Mouse (Mus musculus) intestine, embryonic 16.5 days (tissue): ENCODE data around the gene Cxcl5. TPM values are rescaled to one million over a fixed set of nuclear protein-coding genes. Genes with fewer than 3 reads are reported as not detected.
A peak's percentile ranks its signal among the peaks of the same experiment; 100 is the strongest.
"Not testable (repeated sequence)": the region's sequence is repeated elsewhere in the genome, so short reads cannot be mapped to it uniquely, and the experiment has no call there.

ENCODE experiments used
- ATAC-seq: fragments of 200-750 bp; cut with Nextera tagmentation; 2 replicates; pipeline ENCODE4 v1.8.0; 2017; ENCODE audit warnings: moderate TSS enrichment, moderate library complexity
- H3K27ac ChIP-seq: fragments of 300-500 bp; sonication (generic); 2 replicates; pipeline ENCODE4 v1.5.1; 2014; ENCODE audit warnings: mild to moderate bottlenecking, low read length
- H3K27me3 ChIP-seq: fragments of 300-500 bp; sonication (generic); replicated peaks from 2 replicates; pipeline ENCODE4 v1.6.1; 2014; ENCODE audit warnings: low read length, control low read depth, mixed read lengths; ENCODE audit not compliant: control insufficient read depth, insufficient read depth
- H3K36me3 ChIP-seq: fragments of 300-500 bp; sonication (generic); 2 replicates; pipeline ENCODE4 v1.6.1; 2014; ENCODE audit warnings: low read length, control low read depth; ENCODE audit not compliant: control insufficient read depth, insufficient read depth
- H3K4me1 ChIP-seq: fragments of 300-500 bp; sonication (generic); 2 replicates; pipeline ENCODE4 v1.6.1; 2014; ENCODE audit warnings: low read length, control low read depth, mixed read lengths; ENCODE audit not compliant: control insufficient read depth, insufficient read depth
- H3K4me2 ChIP-seq: fragments of 300-500 bp; sonication (generic); 2 replicates; pipeline ENCODE4 v1.6.1; 2014; ENCODE audit warnings: low read depth, low read length, control low read depth
- H3K4me3 ChIP-seq: fragments of 300-500 bp; sonication (generic); 2 replicates; pipeline ENCODE4 v1.5.1; 2014; ENCODE audit warnings: mild to moderate bottlenecking, low read length
- H3K9ac ChIP-seq: fragments of 300-500 bp; sonication (generic); 2 replicates; pipeline ENCODE4 v1.6.1; 2014; ENCODE audit warnings: low read depth, low read length
- H3K9me3 ChIP-seq: fragments of 300-500 bp; sonication (generic); 2 replicates; pipeline ENCODE4 v1.6.1; 2016; ENCODE audit warnings: low read length, control low read depth; ENCODE audit not compliant: control insufficient read depth
- WGBS: fragments of 180-500 bp; shearing (Covaris S2); extraction: QIAGEN DNeasy Blood & Tissue Kit; methylation state at CpG from one replicate; pipeline ENCODE4 v1.1.7; 2014; 5-methylcytosine and 5-hydroxymethylcytosine counted together
- polyA plus RNA-seq: library from polyadenylated mRNA; unstranded; fragments of >200 nt; fragmentation: Nextera tagmentation; extraction: Ambion mirVana; gene quantifications from 2 replicates; pipeline ENCODE4 v1.2.1, GENCODE M21; 2015

The Cxcl5 gene
- polyA plus RNA-seq, 1 experiment from 2014 or later: 0.44 TPM

- Histone ChIP-seq H3K4me2 (no peak overlapping the region), H3K4me1 (peaks cover under 1% of the 10 kb centered on the region; the same call in 1 of the 2 replicates), H3K9me3 (no peaks in the 10 kb centered on the region), H3K4me3 (no peak overlapping the region), H3K27me3 (no peaks in the 10 kb centered on the region), H3K9ac (no peak overlapping the region), H3K36me3 (no peaks in the 10 kb centered on the region), H3K27ac (no peak overlapping the region)
- ATAC-seq: no peak
- 83% methylated on average over 10 of the region's 10 CpGs for WGBS
Measured at GRCm38 (mm10) chr5:90777621-90778020, 18.5 kb downstream of the Cxcl5 start.

GRCm38 (mm10) chr5:90778856-90779255, 19.7 kb downstream of the Cxcl5 start:
- Histone ChIP-seq H3K36me3 (no peaks in the 10 kb centered on the region), H3K4me3 (no peak overlapping the region), H3K9me3 (no peaks in the 10 kb centered on the region), H3K4me2 (no peak overlapping the region), H3K27ac (no peak overlapping the region), H3K27me3 (no peaks in the 10 kb centered on the region), H3K9ac (no peak overlapping the region), H3K4me1 (no peaks in the 10 kb centered on the region)
- ATAC-seq: no peak
- WGBS: 80% methylated on average over 6 of the region's 6 CpGs

- Histone ChIP-seq H3K36me3 (no peaks in the 10 kb centered on the region), H3K4me3 (no peak overlapping the region), H3K4me2 (no peak overlapping the region), H3K27me3 (no peaks in the 10 kb centered on the region), H3K27ac (no peak overlapping the region), H3K9me3 (no peaks in the 10 kb centered on the region), H3K9ac (no peak overlapping the region), H3K4me1 (0 out of 2 replicates have a peak, but pooled peaks cover 4% of the 10 kb centered on the region)
- ATAC-seq: no peak
- 77% methylated on average over 3 of the region's 3 CpGs for WGBS
Measured at GRCm38 (mm10) chr5:90783697-90784096, 24.5 kb downstream of the Cxcl5 start.

- Histone ChIP-seq H3K9me3 (no peaks in the 10 kb centered on the region), H3K4me1 (0 out of 2 replicates have a peak, but pooled peaks cover 4% of the 10 kb centered on the region), H3K9ac (peak within 1 kb of the TSS; percentile 49; the same call in 1 of the 2 replicates), H3K27ac (no peak within 1 kb of the TSS), H3K36me3 (no peaks in the 10 kb centered on the region), H3K4me2 (peak within 1 kb of the TSS; percentile 82), H3K27me3 (no peaks in the 10 kb centered on the region), H3K4me3 (peak within 1 kb of the TSS; percentile 41)
- peak; percentile 81 for ATAC-seq
- WGBS: 18% methylated on average over 26 of the region's 26 CpGs
Measured at GRCm38 (mm10) chr5:90785659-90786588, 26.8 kb downstream of the Cxcl5 start, which contains the start of gene Cxcl3. Gene Cxcl3 (plus strand): TSS chr5:90786103.

DNA sequence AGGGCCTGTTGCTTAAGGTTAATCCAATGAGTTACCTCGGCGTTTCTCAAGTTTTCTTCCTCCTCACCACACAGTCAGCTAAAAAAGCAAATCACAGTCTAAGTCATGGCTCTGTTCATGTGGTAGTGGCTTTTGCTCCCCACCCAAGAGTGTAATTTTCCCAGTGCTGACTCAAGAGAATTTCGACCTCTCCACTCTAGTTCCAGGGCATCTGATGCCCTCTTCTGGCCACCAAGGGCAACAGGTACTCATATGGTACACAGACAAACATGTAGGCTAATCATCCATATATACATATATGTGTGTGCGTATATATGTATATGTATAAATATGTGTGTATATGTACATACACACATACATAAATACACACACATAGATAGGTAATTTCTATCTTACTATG, 29.0 kb downstream of the Cxcl5 start:
- no peak overlapping the region for H3K9ac ChIP-seq

DNA sequence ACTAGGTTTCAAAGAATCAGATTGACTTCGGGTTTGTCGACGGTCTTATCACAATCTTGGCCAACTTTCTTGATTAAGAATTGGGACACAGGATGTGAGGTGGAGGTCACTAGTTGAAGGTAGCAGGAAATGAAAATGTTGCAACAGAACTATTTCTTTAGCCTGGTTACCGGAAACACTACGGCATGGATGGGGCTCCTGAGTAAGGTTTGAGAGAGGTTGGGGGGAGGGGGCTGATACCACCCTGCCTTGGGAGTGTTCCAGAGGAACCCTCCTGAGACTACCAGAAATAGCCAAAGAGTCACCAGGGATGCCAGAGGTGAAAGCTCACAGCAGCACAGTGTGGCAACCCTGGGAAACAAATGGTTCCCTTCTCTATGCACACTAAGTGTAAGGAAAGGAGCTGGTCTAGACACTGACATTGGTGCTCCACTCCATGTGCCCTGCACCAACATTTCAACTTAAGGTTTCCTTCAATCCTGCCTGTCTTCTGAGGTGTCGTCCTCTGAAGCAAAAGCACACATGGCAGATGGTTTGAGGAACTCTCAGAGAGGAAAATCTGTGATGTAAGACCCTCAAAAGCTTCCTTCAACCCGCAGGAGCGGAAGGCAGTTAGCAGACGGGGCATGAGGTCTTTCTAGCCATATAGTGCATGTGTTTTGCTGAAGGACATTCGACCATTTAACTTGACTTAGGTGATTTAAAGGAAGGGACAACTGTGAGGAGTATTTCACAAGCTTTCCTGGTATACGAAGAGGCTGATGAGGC, 30.3 kb downstream of the Cxcl5 start:
- H3K9ac ChIP-seq: no peak overlapping the region
- H3K4me2 ChIP-seq: no peak overlapping the region
- no peaks in the 10 kb centered on the region for H3K27me3 ChIP-seq
- WGBS: 68% methylated on average over 11 of the region's 11 CpGs
- 0 out of 2 replicates have a peak, but pooled peaks cover 6% of the 10 kb centered on the region for H3K4me1 ChIP-seq
- H3K27ac ChIP-seq: no peak overlapping the region
- no peak overlapping the region for H3K4me3 ChIP-seq
- H3K36me3 ChIP-seq: no peaks in the 10 kb centered on the region
- H3K9me3 ChIP-seq: no peaks in the 10 kb centered on the region
- no peak for ATAC-seq

More for the DNA sequence above, 29.0 kb downstream of the Cxcl5 start:
- Histone ChIP-seq H3K4me2 (no peak overlapping the region), H3K27me3 (no peaks in the 10 kb centered on the region), H3K4me3 (no peak overlapping the region), H3K4me1 (0 out of 2 replicates have a peak, but pooled peaks cover 4% of the 10 kb centered on the region), H3K9me3 (no peaks in the 10 kb centered on the region), H3K36me3 (no peaks in the 10 kb centered on the region), H3K27ac (no peak overlapping the region)
- ATAC-seq: no peak
- 83% methylated on average over 4 of the region's 4 CpGs for WGBS

- 44% methylated on average over 8 of the region's 8 CpGs for WGBS
- no peaks in the 10 kb centered on the region for H3K9me3 ChIP-seq
- no peaks in the 10 kb centered on the region for H3K27me3 ChIP-seq
- no peak overlapping the region for H3K27ac ChIP-seq
- H3K4me3 ChIP-seq: no peak overlapping the region
- no peak overlapping the region for H3K4me2 ChIP-seq
- no peak for ATAC-seq
- H3K9ac ChIP-seq: no peak overlapping the region
- H3K36me3 ChIP-seq: no peaks in the 10 kb centered on the region
- 0 out of 2 replicates have a peak, but pooled peaks cover 6% of the 10 kb centered on the region for H3K4me1 ChIP-seq
Measured at GRCm38 (mm10) chr5:90790074-90790502, 30.9 kb downstream of the Cxcl5 start.

DNA sequence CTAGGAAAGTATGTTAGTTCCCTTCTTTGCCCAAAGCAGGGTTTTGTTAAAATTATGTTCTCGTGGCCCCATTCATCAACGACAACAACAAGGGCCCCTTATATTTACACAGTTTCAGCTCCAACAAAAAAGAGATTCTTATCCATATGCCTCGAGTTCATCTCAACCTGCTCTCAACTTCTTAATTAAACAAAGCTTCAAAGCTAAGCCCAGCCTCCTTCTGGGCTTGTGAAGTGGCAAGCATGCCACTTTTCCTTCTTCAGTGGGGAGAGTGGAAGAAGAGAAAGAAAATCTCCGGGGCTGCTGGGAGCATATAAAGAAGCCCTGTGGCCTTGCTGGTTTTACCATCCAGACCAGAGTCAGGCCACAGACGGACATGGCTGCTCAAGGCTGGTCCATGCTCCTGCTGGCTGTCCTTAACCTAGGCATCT, 35.0 kb downstream of the Cxcl5 start, which contains the start of gene Cxcl15:
Gene Cxcl15, plus strand, starts transcription at position 340 of the 431 bp plus-strand sequence.
- Histone ChIP-seq H3K27ac (no peak within 1 kb of the TSS), H3K9ac (no peak within 1 kb of the TSS), H3K4me3 (no peak within 1 kb of the TSS), H3K4me2 (no peak within 1 kb of the TSS), H3K4me1 (0 out of 2 replicates have a peak, but pooled peaks cover 3% of the 10 kb centered on the region), H3K27me3 (no peaks in the 10 kb centered on the region), H3K9me3 (no peaks in the 10 kb centered on the region), H3K36me3 (no peaks in the 10 kb centered on the region)
- WGBS: 47% methylated on average over 5 of the region's 5 CpGs
- no peak for ATAC-seq

GRCm38 (mm10) chr5:90795392-90795791, 36.2 kb downstream of the Cxcl5 start:
- 88% methylated on average over 2 of the region's 2 CpGs for WGBS
- not testable (repeated sequence) for ATAC-seq, H3K27ac ChIP-seq

More at GRCm38 (mm10) chr5:90795392-90795791, 36.2 kb downstream of the Cxcl5 start:
- H3K9ac ChIP-seq, H3K27me3 ChIP-seq, H3K4me1 ChIP-seq, H3K36me3 ChIP-seq, H3K4me2 ChIP-seq, H3K9me3 ChIP-seq, H3K4me3 ChIP-seq: not testable (repeated sequence)
